Mouse (Mus musculus) kidney, adult 2 months (tissue): ENCODE data around the gene Gdpd2.

Experiments
- CTCF ChIP-seq: fragments of 200-500 bp; conservative IDR thresholded peaks from 2 replicates; pipeline ENCODE4 v1.5.1; 2011; ENCODE audit warnings: low read depth, mild to moderate bottlenecking, control low read depth, low read length, moderate library complexity, mixed read lengths; ENCODE audit not compliant: insufficient read depth, insufficient read length
- POLR2A ChIP-seq: fragments of 200-500 bp; IDR thresholded peaks from one replicate; pipeline ENCODE4 v1.6.1; 2011; ENCODE audit warnings: low read depth, low read length, control low read depth

GRCm38 (mm10) chrX:100767885-100768626 lies 38.4 kb downstream of the Gdpd2 start:
- TF ChIP-seq CTCF (no peak), POLR2A (no peak)
